Mouse (Mus musculus): ENCODE results near the gene Ppfibp1. TPM values are rescaled to one million over a fixed set of nuclear protein-coding genes. Genes with fewer than 3 reads are reported as not detected.

Ppfibp1 gene
- total RNA-seq, 2 experiments from 2014 or later: 95.3 to 106 TPM

GRCm38 (mm10) chr6:147043633-147044032 lies 155.3 kb downstream of the Ppfibp1 start:
- DNase-seq: no peak

- no peak for DNase-seq
These were observed 161.0 kb downstream of the Ppfibp1 start for GRCm38 (mm10) chr6:147049239-147049805.

GRCm38 (mm10) chr6:147051666-147052065 lies 163.4 kb downstream of the Ppfibp1 start:
- DNase-seq: no peak

- no peak for DNase-seq
These were observed 164.2 kb downstream of the Ppfibp1 start for GRCm38 (mm10) chr6:147052440-147052839.

GRCm38 (mm10) chr6:147053785-147054646 lies 165.7 kb downstream of the Ppfibp1 start:
- no peak for DNase-seq

- no peak for DNase-seq
These were observed 167.2 kb downstream of the Ppfibp1 start for GRCm38 (mm10) chr6:147055374-147055977.

- peak; percentile 34 for DNase-seq
These were observed 171.0 kb downstream of the Ppfibp1 start for GRCm38 (mm10) chr6:147059326-147059725.

GRCm38 (mm10) chr6:147061630-147062029 lies 173.3 kb downstream of the Ppfibp1 start:
- DNase-seq: no peak

- no peak for DNase-seq
These were observed 173.7 kb downstream of the Ppfibp1 start for GRCm38 (mm10) chr6:147062034-147062433.

GRCm38 (mm10) chr6:147062694-147063093 lies 174.4 kb downstream of the Ppfibp1 start:
- no peak for DNase-seq

GRCm38 (mm10) chr6:147064226-147064943 lies 176.1 kb downstream of the Ppfibp1 start:
- no peak for DNase-seq

- no peak for DNase-seq
These were observed 176.6 kb downstream of the Ppfibp1 start for GRCm38 (mm10) chr6:147064944-147065261.

GRCm38 (mm10) chr6:147075808-147076387 lies 187.6 kb downstream of the Ppfibp1 start:
- no peak for DNase-seq

GRCm38 (mm10) chr6:147076878-147077277 lies 188.6 kb downstream of the Ppfibp1 start:
- DNase-seq: no peak

GRCm38 (mm10) chr6:147079919-147080318 lies 191.6 kb downstream of the Ppfibp1 start:
- DNase-seq: no peak

Other genes with a start within 250 kb of the Ppfibp1 start
- 10 to 100 TPM; 64.0 to 67.8 TPM for gene Med21, start 245.9 kb upstream of the Ppfibp1 start, total RNA-seq (2021)
- gene Tm7sf3, start 245.7 kb upstream of the Ppfibp1 start, total RNA-seq (2021): 10 to 100 TPM; 25.4 to 25.5 TPM
- 10 to 100 TPM; 25.4 to 29.1 TPM for gene Stk38l, start 163.5 kb upstream of the Ppfibp1 start, total RNA-seq (2021)
- gene Arntl2, start 92.4 kb upstream of the Ppfibp1 start, total RNA-seq (2021): 1 to 10 TPM; 1.4 to 2.1 TPM
- gene Smco2, start 38.4 kb upstream of the Ppfibp1 start, total RNA-seq (2021): under 1 TPM; 0.47 to 0.62 TPM
- gene 1700034J05Rik, start 65.9 kb downstream of the Ppfibp1 start, total RNA-seq (2021): not detected
- gene Rep15, start 144.1 kb downstream of the Ppfibp1 start, total RNA-seq (2021): 1 to 10 TPM; 1.3 to 1.4 TPM
- gene Mrps35, start 154.3 kb downstream of the Ppfibp1 start, total RNA-seq (2021): 100 to 1,000 TPM; 145 to 147 TPM
- gene Mansc4, start 198.5 kb downstream of the Ppfibp1 start, total RNA-seq (2021): not detected
- 1 to 10 TPM; 6.7 to 7.8 TPM for gene Klhl42, start 202.9 kb downstream of the Ppfibp1 start, total RNA-seq (2021)